Mouse (Mus musculus) frontal cortex, postnatal 36 days (tissue): Measurements from ENCODE around the gene Usmg5.
A peak's percentile ranks its signal among the peaks of the same experiment; 100 is the strongest.
"Not testable (repeated sequence)": the region's sequence is repeated elsewhere in the genome, so short reads cannot be mapped to it uniquely, and the experiment has no call there.

Experiments used
- DNase-seq, 2 experiments: peaks; one replicate each; pipeline ENCODE4 v3.0.0; 2022; ENCODE audit warnings: low spot score in 2 of 2

Usmg5 gene

GRCm38 (mm10) chr19:47090550-47091156 lies at the start of gene Usmg5, which contains the start of gene Pdcd11:
TSS of gene Usmg5 (minus strand) at chr19:47090647.
TSS of gene Pdcd11 (plus strand) at chr19:47090768.
- peak; percentile 95 to 99 for DNase-seq

DNA sequence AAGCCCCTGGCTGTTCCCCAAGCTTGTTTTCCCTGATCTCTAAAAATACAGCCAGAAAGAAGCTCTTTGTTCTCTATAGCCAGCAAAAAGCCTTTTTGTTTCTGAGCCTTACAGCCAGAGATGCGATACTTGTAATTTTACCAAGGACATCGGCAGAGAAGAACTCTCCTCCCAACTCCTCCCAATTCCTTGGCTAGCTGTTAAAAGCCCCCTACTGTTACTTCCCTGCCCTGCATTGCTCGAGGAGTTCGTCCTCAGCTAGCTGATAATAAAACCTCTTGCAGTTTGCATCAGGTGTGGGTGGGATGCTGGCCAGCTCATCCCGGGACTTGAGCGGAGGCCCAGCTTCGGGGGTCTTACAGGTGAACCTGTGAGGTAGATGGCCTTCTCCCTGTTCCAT lies 49.2 kb upstream of the Usmg5 start:
- not testable (repeated sequence) for DNase-seq

GRCm38 (mm10) chr19:47137771-47138421 lies 47.4 kb upstream of the Usmg5 start, which contains the start of gene Calhm2:
TSS of gene Calhm2 (minus strand) at chr19:47138294.
- DNase-seq = peak; percentile 70 to 73

- DNase-seq = peak; percentile 49 to 56
Measured at GRCm38 (mm10) chr19:47137051-47137581, 46.7 kb upstream of the Usmg5 start.

DNA sequence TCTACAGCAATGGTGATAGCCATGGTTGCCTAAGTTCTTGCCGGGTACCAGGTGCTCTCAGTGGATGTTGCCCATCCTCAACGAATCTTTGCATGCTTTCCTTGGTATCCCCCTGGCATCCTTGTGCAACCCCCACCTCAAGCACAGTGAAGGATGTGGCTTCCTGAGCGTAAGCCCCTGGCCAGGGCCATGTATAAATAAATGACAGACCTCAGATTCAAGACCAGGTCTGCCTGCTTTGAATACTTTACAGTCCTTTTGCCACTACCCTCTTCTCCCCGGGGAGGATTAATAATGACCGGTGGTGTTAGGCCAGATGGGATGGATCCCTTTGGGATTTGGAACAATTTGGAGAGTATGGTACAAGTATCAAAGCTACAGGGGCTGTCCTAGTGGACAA lies 45.7 kb upstream of the Usmg5 start:
- DNase-seq = no peak

DNA sequence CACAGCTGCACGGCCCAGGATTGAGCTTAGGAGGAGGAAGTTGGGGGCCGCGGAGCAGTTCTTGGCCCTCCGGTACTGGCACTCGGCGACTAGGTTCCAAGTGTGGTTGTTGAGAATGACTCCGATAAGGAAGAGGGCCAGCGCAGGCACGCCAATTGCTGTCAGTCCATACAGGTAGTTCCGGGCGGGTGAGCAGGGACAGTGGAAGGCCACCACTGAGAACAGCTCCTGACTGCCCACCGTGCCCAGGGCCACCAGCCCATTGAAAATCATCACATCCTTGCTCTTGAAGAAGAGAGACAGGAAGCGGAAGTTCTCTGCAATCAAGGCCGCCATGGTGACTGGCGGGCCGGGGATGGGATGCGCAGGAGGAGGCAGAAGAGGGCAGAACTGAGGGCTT lies 45.1 kb upstream of the Usmg5 start:
- DNase-seq = no peak

DNA sequence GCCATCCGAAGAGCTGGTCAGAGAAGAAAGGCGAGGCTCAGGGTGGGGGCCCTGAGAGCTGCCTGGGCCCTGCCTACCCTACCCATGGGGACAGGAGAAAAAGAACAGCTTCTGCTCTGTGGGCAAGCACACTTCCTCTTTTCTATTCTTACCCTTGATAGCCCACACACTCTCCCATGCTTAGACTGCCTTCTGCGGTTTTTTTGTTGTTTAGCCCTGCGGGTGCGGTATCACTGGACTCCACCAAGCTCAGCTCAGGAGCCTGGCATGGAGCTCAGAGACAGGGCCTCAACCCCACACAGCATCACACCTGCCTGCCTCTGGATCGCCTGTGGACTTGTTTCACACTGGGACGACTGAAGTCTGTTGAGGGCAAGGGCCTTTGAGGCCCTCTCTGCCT lies 42.7 kb upstream of the Usmg5 start:
- peak; percentile 38 for DNase-seq

GRCm38 (mm10) chr19:47130551-47131125 lies 40.2 kb upstream of the Usmg5 start:
- DNase-seq = no peak

DNA sequence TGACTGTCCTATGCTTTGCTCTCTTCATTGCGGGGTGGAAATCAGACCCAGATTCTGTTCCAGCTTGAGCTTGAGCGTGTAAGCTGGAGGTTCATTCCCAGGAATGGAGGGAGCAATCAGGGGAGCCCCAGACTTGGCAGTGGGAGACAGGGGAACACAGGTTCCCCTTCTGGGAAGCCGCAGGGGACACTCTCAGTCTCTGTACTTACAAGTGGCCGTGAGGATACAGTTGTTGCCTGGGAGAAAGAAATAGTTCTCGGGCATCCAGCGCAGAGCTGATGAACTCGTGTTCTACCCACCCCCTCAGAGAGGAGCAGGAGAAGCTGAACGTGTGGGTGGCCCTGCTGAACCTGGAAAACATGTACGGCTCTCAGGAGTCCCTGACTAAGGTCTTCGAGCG lies 38.4 kb upstream of the Usmg5 start:
- no peak for DNase-seq

DNA sequence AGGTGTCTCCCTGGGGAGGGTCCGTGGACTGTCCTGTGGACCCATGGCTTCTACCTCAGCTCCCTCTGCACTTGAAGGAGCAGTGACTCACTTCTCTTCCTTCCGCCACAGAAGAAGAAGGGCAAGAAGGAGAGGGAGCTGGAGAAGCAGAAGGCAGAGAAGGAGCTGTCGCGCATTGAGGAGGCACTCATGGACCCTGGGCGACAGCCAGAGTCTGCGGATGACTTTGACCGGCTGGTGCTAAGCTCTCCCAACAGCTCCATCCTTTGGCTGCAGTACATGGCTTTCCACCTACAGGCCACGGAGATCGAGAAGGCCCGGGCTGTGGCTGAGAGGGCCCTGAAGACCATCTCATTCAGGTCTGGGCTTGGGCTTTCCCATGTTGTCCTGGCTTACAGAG lies 37.7 kb upstream of the Usmg5 start:
- DNase-seq = peak; percentile 21 to 26

- DNase-seq = no peak
Measured at GRCm38 (mm10) chr19:47122802-47123201, 32.4 kb upstream of the Usmg5 start.

- no peak for DNase-seq
Measured at GRCm38 (mm10) chr19:47121054-47121453, 30.6 kb upstream of the Usmg5 start.

GRCm38 (mm10) chr19:47118634-47119033 lies 28.2 kb upstream of the Usmg5 start:
- no peak for DNase-seq

- no peak for DNase-seq
Measured at GRCm38 (mm10) chr19:47104641-47105271, 14.3 kb upstream of the Usmg5 start.

- no peak for DNase-seq
Measured at GRCm38 (mm10) chr19:47101080-47101479, 10.6 kb upstream of the Usmg5 start.

DNA sequence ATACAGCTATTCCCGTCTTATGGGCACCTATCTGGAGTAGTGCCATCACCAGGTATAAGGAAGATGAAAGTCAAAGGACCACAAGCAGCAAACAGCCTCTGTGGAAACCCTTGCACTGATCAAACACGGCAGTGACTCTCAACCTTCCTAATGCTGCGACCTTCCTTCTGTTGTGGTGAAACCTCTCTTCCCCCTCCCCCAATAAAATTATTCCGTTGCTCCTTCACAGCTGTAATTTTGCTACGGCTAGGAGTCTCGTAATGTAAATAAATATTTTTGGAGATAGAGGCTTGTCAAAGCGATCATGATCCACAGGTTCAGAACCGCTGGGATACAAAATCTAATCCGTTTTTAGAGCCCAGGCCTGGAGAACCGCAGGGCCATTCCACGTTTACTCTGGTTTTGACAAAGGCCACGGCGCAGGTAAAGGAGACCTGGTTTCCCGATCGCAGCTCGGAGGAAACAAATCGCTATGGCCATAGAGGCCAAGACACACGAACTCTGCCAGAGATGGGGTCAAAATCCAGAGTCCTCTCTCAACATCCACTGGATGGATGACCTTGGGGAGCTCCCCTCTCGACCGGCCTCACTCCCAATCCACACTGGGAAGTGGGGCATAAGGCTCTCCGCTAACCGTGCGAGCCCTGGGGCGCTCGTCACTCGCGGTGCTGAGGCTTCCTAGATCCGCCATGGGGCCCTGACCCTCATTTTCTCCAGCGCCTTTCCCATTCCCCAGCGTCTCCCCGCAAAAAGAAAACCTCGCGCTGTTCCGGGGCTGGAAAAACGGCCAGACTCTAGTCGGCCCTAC lies 525 bp downstream of the Usmg5 start:
- peak in 1 of 2 experiments; percentile 17 for DNase-seq

DNA sequence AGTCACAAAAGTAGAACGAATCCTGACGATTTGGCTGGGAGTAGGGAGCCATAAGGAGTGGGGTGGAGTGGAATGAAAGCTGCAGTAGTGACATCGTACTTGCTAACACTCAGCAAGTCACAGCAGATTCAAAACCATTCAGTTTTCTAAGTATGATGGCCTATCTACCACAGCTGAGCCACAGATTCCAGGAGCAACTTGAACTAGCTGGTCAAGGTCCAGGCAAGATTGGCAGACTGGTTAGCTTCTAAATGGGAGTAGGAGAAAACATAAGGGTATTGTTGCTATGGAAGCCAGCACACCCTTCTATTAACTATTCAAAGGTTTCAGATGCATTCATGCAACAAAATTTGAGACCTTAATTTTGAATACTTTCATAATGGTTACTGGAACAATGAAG lies 2.2 kb downstream of the Usmg5 start:
- no peak for DNase-seq

DNA sequence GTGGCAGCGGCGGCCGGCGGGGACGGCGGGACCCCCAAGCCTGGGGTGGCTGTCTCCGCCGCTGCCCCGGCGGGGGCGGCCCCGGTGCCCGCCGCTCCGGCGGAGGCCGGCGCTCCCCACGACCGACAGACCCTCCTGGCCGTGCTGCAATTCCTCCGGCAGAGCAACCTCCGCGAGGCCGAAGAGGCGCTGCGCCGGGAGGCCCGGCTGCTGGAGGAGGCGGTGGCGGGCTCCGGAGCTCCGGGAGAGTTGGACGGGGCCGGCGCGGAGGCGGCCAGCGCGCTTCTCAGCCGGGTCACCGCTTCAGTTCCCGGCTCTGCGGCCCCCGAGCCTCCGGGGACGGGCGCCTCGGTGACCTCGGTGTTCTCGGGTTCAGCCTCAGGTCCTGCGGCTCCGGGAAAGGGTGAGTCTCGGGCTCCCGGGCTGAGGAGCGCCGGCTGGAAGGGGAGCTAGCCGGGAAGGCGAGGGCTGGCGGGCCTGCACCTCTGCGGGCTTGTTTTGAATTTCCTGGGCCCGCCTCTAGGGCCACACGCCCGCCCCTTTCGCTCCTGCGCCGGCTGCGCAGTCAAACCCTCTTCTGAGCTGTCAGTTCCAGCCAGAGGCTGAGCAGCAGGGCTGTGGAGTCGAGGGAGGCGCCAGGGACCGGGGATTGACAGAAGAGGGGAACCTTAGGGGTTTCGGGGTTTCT lies 22.4 kb downstream of the Usmg5 start:
- DNase-seq = peak; percentile 84 to 87

- peak; percentile 97 for DNase-seq
Measured at GRCm38 (mm10) chr19:47067096-47067882, 23.2 kb downstream of the Usmg5 start, which contains the start of gene Taf5. TSS of gene Taf5 (plus strand) at chr19:47067746.

DNA sequence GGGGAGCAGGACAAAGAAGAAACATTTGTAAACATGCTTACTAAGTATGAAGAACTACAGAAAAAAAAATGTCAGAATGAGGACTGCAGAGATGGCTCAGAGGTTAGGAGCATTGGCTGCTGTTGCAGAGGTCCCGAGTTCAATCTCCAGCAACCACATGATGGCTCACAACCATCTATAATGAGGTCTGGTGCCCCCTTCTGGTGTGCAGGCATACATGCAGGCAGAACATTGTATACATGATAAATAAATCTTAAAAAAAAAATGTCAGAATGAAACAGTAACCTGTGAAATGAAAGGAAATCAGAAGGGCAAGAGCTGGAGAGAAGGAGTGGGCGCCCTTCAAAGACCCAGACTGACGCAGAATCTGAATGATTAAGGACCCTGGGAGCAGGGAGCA lies 24.6 kb downstream of the Usmg5 start:
- DNase-seq = no peak
